Mouse (Mus musculus): ENCODE data around the gene Ano6.
A peak's percentile ranks its signal among the peaks of the same experiment; 100 is the strongest.

Gene Ano6

GRCm38 (mm10) chr15:95855953-95856352 lies 65.3 kb downstream of the Ano6 start:
- no peak for DNase-seq (ENCODE audit: low spot score)

GRCm38 (mm10) chr15:95856684-95857595 lies 66.3 kb downstream of the Ano6 start:
- DNase-seq (ENCODE audit: low spot score): no peak

- no peak for DNase-seq (ENCODE audit: low spot score)
Measured at GRCm38 (mm10) chr15:95858876-95859655, 68.4 kb downstream of the Ano6 start.

GRCm38 (mm10) chr15:95863865-95864660 lies 73.4 kb downstream of the Ano6 start:
- DNase-seq (ENCODE audit: low spot score): no peak

- no peak for DNase-seq (ENCODE audit: low spot score)
Measured at GRCm38 (mm10) chr15:95865311-95866100, 74.9 kb downstream of the Ano6 start.

GRCm38 (mm10) chr15:95868172-95868571 lies 77.5 kb downstream of the Ano6 start:
- no peak for DNase-seq (ENCODE audit: low spot score)

GRCm38 (mm10) chr15:95869611-95870010 lies 79.0 kb downstream of the Ano6 start:
- DNase-seq (ENCODE audit: low spot score): no peak

GRCm38 (mm10) chr15:95871631-95872030 lies 81.0 kb downstream of the Ano6 start:
- no peak for DNase-seq (ENCODE audit: low spot score)

GRCm38 (mm10) chr15:95872447-95872846 lies 81.8 kb downstream of the Ano6 start:
- DNase-seq (ENCODE audit: low spot score): no peak

GRCm38 (mm10) chr15:95873276-95873675 lies 82.6 kb downstream of the Ano6 start:
- no peak for DNase-seq (ENCODE audit: low spot score)

- DNase-seq (ENCODE audit: low spot score): no peak
Measured at GRCm38 (mm10) chr15:95874216-95874615, 83.6 kb downstream of the Ano6 start.

- no peak for DNase-seq (ENCODE audit: low spot score)
Measured at GRCm38 (mm10) chr15:95874726-95875125, 84.1 kb downstream of the Ano6 start.

GRCm38 (mm10) chr15:95875898-95876297 lies 85.3 kb downstream of the Ano6 start:
- no peak for DNase-seq (ENCODE audit: low spot score)

GRCm38 (mm10) chr15:95880616-95881151 lies 90.0 kb downstream of the Ano6 start:
- peak; percentile 35 for DNase-seq (ENCODE audit: low spot score)

GRCm38 (mm10) chr15:95882436-95882835 lies 91.8 kb downstream of the Ano6 start:
- DNase-seq (ENCODE audit: low spot score): no peak

- no peak for DNase-seq (ENCODE audit: low spot score)
Measured at GRCm38 (mm10) chr15:95883559-95883958, 92.9 kb downstream of the Ano6 start.

GRCm38 (mm10) chr15:95884658-95885620 lies 94.3 kb downstream of the Ano6 start:
- no peak for DNase-seq (ENCODE audit: low spot score)

GRCm38 (mm10) chr15:95885953-95886820 lies 95.5 kb downstream of the Ano6 start:
- peak; percentile 40 for DNase-seq (ENCODE audit: low spot score)

GRCm38 (mm10) chr15:95887365-95887764 lies 96.7 kb downstream of the Ano6 start:
- DNase-seq (ENCODE audit: low spot score): no peak

All from embryo, embryonic 10 days (tissue).